Mouse (Mus musculus) heart, embryonic 16.5 days (tissue): Measurements from ENCODE around the gene Dock8. TPM values are rescaled to one million over a fixed set of nuclear protein-coding genes. Genes with fewer than 3 reads are reported as not detected.
"Not testable (repeated sequence)": the region's sequence is repeated elsewhere in the genome, so short reads cannot be mapped to it uniquely, and the experiment has no call there.

Experiments
- ATAC-seq: fragments of 200-750 bp; cut with Nextera tagmentation; replicated peaks from 2 replicates; pipeline ENCODE4 v1.8.0; 2017; ENCODE audit warnings: moderate number of reproducible peaks; ENCODE audit not compliant: insufficient read depth, low FRiP score; ENCODE audit errors: extremely low read depth
- H3K27ac ChIP-seq: fragments of 300-500 bp; sonication (generic); 2 replicates; pipeline ENCODE4 v1.5.1; 2014; ENCODE audit warnings: mild to moderate bottlenecking, low read length, control low read depth, moderate library complexity
- H3K27me3 ChIP-seq: fragments of 300-500 bp; sonication (generic); 2 replicates; pipeline ENCODE4 v1.6.1; 2014; ENCODE audit warnings: low read length, mixed read lengths; ENCODE audit not compliant: control insufficient read depth, insufficient read depth
- H3K36me3 ChIP-seq: fragments of 300-500 bp; sonication (generic); 2 replicates; pipeline ENCODE4 v1.6.1; 2014; ENCODE audit not compliant: control insufficient read depth, insufficient read depth
- H3K4me1 ChIP-seq: fragments of 300-500 bp; sonication (generic); 2 replicates; pipeline ENCODE4 v1.6.1; 2014; ENCODE audit warnings: low read length, mixed read lengths; ENCODE audit not compliant: control insufficient read depth, insufficient read depth
- H3K4me2 ChIP-seq: fragments of 300-500 bp; sonication (generic); 2 replicates; pipeline ENCODE4 v1.6.1; 2014; ENCODE audit warnings: low read depth, mild to moderate bottlenecking, control low read depth, low read length
- H3K4me3 ChIP-seq: fragments of 300-500 bp; sonication (generic); 2 replicates; pipeline ENCODE4 v1.5.1; 2014; ENCODE audit warnings: mild to moderate bottlenecking, control low read depth, low read length
- H3K9ac ChIP-seq: fragments of 300-500 bp; sonication (generic); 2 replicates; pipeline ENCODE4 v1.6.1; 2014; ENCODE audit warnings: low read length, control low read depth
- H3K9me3 ChIP-seq: fragments of 300-500 bp; sonication (generic); replicated peaks from 2 replicates; pipeline ENCODE4 v1.6.1; 2016; ENCODE audit warnings: low read length; ENCODE audit not compliant: control insufficient read depth
- whole genome bisulfite sequencing: fragments of 180-500 bp; shearing (Covaris S2); extraction: QIAGEN DNeasy Blood & Tissue Kit; methylation state at CpG from one replicate; pipeline ENCODE4 v1.1.7; 2014; 5-methylcytosine and 5-hydroxymethylcytosine counted together
- polyA plus RNA-seq: library from polyadenylated mRNA; unstranded; fragments of >200 nt; fragmentation: Nextera tagmentation; extraction: Ambion mirVana; gene quantifications from 2 replicates; pipeline ENCODE4 v1.2.1, GENCODE M21; 2015

Dock8 gene
- polyA plus RNA-seq, 1 experiment from 2014 or later: 8.3 TPM

GRCm38 (mm10) chr19:25008509-25008908, 9.2 kb downstream of the Dock8 start:
- Histone ChIP-seq H3K27me3 (no peaks in the 10 kb centered on the region), H3K36me3 (no peaks in the 10 kb centered on the region), H3K9ac (no peak overlapping the region), H3K27ac (no peak overlapping the region), H3K9me3 (no peaks in the 10 kb centered on the region), H3K4me2 (no peak overlapping the region), H3K4me3 (no peak overlapping the region), H3K4me1 (peaks cover 9% of the 10 kb centered on the region)
- no peak for ATAC-seq
- 75% methylated on average over 2 of the region's 2 CpGs for WGBS

- no peaks in the 10 kb centered on the region for H3K36me3 ChIP-seq
- H3K4me3 ChIP-seq: no peak overlapping the region
- H3K27me3 ChIP-seq: no peaks in the 10 kb centered on the region
- no peaks in the 10 kb centered on the region for H3K9me3 ChIP-seq
- no peak overlapping the region for H3K27ac ChIP-seq
- no peaks in the 10 kb centered on the region for H3K4me1 ChIP-seq
- H3K9ac ChIP-seq: no peak overlapping the region
- no peak for ATAC-seq
- no peak overlapping the region for H3K4me2 ChIP-seq
- WGBS: 79% methylated on average over 6 of the region's 6 CpGs
These were observed 23.4 kb downstream of the Dock8 start for GRCm38 (mm10) chr19:25022766-25023165.

- no peak for ATAC-seq
- Histone ChIP-seq H3K4me1 (no peaks in the 10 kb centered on the region), H3K27ac (no peak overlapping the region), H3K9ac (no peak overlapping the region), H3K4me3 (no peak overlapping the region), H3K36me3 (no peaks in the 10 kb centered on the region), H3K9me3 (no peaks in the 10 kb centered on the region), H3K27me3 (no peaks in the 10 kb centered on the region), H3K4me2 (no peak overlapping the region)
- WGBS: 68% methylated on average over 4 of the region's 4 CpGs
These were observed 32.4 kb downstream of the Dock8 start for GRCm38 (mm10) chr19:25031765-25032164.

- not testable (repeated sequence) for H3K9me3 ChIP-seq, H3K9ac ChIP-seq, ATAC-seq, H3K4me1 ChIP-seq, H3K27ac ChIP-seq, H3K36me3 ChIP-seq, H3K27me3 ChIP-seq, H3K4me3 ChIP-seq, H3K4me2 ChIP-seq
- WGBS: 84% methylated on average over 6 of the region's 18 CpGs
These were observed 33.7 kb downstream of the Dock8 start for GRCm38 (mm10) chr19:25033008-25033407.

- no peak overlapping the region for H3K4me3 ChIP-seq
- no peaks in the 10 kb centered on the region for H3K9me3 ChIP-seq
- H3K27me3 ChIP-seq: no peaks in the 10 kb centered on the region
- 84% methylated on average over 6 of the region's 6 CpGs for WGBS
- no peaks in the 10 kb centered on the region for H3K36me3 ChIP-seq
- no peaks in the 10 kb centered on the region for H3K4me1 ChIP-seq
- H3K4me2 ChIP-seq: no peak overlapping the region
- H3K27ac ChIP-seq: no peak overlapping the region
- no peak for ATAC-seq
- H3K9ac ChIP-seq: no peak overlapping the region
These were observed 36.5 kb downstream of the Dock8 start for GRCm38 (mm10) chr19:25035825-25036224.

- Histone ChIP-seq H3K36me3 (no peaks in the 10 kb centered on the region), H3K4me1 (no peaks in the 10 kb centered on the region), H3K4me2 (no peak overlapping the region), H3K9ac (no peak overlapping the region), H3K27ac (no peak overlapping the region), H3K4me3 (no peak overlapping the region), H3K9me3 (no peaks in the 10 kb centered on the region), H3K27me3 (no peaks in the 10 kb centered on the region)
- ATAC-seq: no peak
- WGBS: 60% methylated on average over 5 of the region's 5 CpGs
These were observed 37.5 kb downstream of the Dock8 start for GRCm38 (mm10) chr19:25036784-25037183.

- Histone ChIP-seq H3K36me3 (no peaks in the 10 kb centered on the region), H3K27me3 (no peaks in the 10 kb centered on the region), H3K4me2 (no peak overlapping the region), H3K9ac (no peak overlapping the region), H3K27ac (no peak overlapping the region), H3K4me3 (no peak overlapping the region), H3K9me3 (no peaks in the 10 kb centered on the region), H3K4me1 (no peaks in the 10 kb centered on the region)
- no peak for ATAC-seq
- 81% methylated on average over 4 of the region's 4 CpGs for WGBS
These were observed 37.9 kb downstream of the Dock8 start for GRCm38 (mm10) chr19:25037249-25037648.

GRCm38 (mm10) chr19:25038293-25038692, 39.0 kb downstream of the Dock8 start:
- Histone ChIP-seq H3K27me3 (no peaks in the 10 kb centered on the region), H3K9ac (no peak overlapping the region), H3K9me3 (no peaks in the 10 kb centered on the region), H3K27ac (no peak overlapping the region), H3K4me1 (no peaks in the 10 kb centered on the region), H3K36me3 (no peaks in the 10 kb centered on the region), H3K4me3 (no peak overlapping the region), H3K4me2 (no peak overlapping the region)
- WGBS: 66% methylated on average over 6 of the region's 6 CpGs
- ATAC-seq: no peak

- Histone ChIP-seq H3K4me3 (no peak overlapping the region), H3K4me1 (no peaks in the 10 kb centered on the region), H3K9me3 (no peaks in the 10 kb centered on the region), H3K27ac (no peak overlapping the region), H3K27me3 (no peaks in the 10 kb centered on the region), H3K9ac (no peak overlapping the region), H3K4me2 (no peak overlapping the region), H3K36me3 (no peaks in the 10 kb centered on the region)
- 51% methylated on average over 6 of the region's 6 CpGs for WGBS
- no peak for ATAC-seq
These were observed 41.9 kb downstream of the Dock8 start for GRCm38 (mm10) chr19:25041209-25041608.

GRCm38 (mm10) chr19:25042973-25043372, 43.6 kb downstream of the Dock8 start:
- no peak for ATAC-seq
- Histone ChIP-seq H3K9me3 (no peaks in the 10 kb centered on the region), H3K36me3 (no peaks in the 10 kb centered on the region), H3K4me2 (no peak overlapping the region), H3K9ac (no peak overlapping the region), H3K4me3 (no peak overlapping the region), H3K4me1 (no peaks in the 10 kb centered on the region), H3K27ac (no peak overlapping the region), H3K27me3 (no peaks in the 10 kb centered on the region)
- WGBS: 60% methylated on average over 11 of the region's 11 CpGs
